Mouse (Mus musculus): Measurements from ENCODE around the gene Gsta2.

DNA sequence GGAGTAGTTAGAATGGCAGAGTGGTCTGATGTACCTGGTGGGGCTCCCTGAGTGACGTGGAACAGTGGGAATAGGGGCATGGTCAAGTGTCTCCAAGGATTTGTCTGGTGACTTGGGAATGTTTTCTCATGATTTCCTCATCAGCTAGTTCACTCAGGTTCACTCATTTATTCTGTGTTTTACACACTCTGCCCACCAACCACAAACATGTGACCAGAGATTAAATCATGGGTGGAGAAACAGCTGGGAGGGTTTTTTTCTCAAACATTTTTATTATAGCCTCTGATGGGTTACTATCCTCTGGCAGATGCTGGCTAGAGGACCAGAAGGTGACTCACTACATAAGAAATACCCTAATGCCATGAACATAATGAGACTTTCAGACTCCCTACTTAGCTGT is 57.4 kb downstream of the Gsta2 start:
- TF ChIP-seq CTCF (IDR thresholded peaks at IDR 0.05; ENCODE audit: low read depth): no peak
- no peak for TF ChIP-seq EP300 (IDR thresholded peaks at IDR 0.05; ENCODE audit: low read depth)

All from liver, postnatal 0 days (tissue).